Mouse (Mus musculus) thymus, postnatal 14 days (tissue): ENCODE data around the gene Ros1.

Experiments
- DNase-seq: peaks from one replicate; pipeline ENCODE4 v3.0.0; 2021

The Ros1 gene

DNA sequence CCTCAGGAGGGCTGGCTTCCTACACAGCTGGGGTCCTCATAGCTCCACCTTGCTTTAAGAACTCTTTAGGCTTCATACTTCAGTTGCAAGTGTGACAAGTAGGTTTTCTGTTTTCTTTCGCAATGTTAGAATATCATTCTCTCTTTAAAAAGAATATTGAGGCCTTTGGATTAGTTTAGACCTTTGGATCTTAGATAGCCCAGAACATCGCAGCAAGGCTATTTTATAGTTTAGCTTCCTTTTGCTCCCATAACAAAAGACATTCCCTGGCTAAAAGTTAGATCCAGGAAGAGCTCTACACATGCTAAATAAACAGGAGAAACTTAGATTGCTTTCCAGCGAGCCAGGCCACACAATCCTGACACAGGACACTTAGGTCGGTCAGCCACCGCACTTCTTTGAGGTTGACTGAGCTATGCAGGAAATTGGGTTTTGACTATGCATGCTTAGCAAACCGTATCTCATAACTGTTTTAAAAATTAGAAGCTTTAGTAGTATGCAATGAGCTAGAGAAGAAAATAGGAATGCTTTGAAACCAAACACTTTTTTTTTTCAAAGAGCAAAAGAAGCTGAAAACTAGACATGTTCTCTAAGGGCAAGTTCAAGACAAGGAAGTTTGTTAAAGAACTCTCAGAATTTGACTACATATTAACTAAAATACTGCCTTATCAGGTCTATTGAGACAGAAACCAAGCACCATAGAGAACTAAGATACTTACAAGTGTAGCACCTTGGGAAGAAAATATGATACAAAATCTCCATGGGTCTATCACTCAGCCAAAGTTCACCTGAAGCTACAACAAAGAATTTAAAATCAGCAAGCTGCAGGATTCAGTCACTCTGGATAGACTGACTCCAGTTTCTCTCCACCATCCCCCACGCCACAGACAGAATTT, at the start of gene Ros1:
Ros1 (minus strand) TSS at position 288 of the 896 bp plus-strand sequence.
- no peak for DNase-seq

DNA sequence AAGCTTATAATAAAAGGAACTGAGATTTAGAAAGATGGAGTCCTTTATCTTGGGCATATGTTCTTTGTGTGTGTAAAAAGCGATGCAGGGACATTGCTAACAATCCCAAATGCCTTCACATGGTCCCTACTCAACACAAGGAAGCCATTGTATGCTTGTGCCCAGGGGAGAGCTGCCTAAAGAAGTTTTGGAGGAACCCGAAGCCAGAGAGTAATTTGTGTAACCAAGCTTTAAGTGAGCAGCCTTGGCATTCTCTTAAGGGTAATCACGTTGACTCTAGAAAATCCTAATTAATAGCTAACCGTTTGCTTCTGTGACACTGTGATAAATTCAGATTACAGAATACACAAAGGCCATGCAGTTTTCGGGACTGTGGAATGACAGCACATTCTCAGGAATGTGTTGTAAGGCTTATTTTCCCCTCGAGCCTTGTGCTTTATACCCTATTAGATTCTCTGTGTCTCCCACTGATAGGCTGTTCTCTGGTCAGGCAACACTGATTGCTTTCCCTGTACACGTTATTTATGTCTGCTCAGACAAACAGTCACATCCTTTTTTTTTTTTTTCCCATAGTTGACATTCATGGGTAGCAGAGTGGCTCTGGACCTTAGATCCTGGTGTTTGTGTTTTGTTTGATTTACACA, 47.8 kb upstream of the Ros1 start:
- DNase-seq: no peak

DNA sequence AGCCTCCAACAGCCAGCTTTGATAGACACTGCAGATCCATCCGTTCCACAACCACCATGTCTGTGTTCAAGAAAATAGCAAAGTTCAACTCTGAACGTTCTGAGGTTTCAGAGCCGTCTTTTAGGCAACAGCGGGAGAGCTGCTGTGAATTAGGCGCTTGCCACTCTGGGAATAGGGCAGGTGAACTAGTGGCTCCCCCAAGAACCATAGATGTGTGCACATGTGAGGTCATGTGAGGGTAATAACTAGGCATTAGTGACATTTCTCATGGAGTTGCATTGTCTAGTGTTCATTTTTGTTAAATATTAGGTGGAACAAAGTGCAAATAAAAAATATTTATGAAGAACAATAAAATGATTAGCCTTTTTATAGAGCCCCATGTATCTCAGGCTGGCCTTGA, 47.0 kb upstream of the Ros1 start:
- DNase-seq: no peak

DNA sequence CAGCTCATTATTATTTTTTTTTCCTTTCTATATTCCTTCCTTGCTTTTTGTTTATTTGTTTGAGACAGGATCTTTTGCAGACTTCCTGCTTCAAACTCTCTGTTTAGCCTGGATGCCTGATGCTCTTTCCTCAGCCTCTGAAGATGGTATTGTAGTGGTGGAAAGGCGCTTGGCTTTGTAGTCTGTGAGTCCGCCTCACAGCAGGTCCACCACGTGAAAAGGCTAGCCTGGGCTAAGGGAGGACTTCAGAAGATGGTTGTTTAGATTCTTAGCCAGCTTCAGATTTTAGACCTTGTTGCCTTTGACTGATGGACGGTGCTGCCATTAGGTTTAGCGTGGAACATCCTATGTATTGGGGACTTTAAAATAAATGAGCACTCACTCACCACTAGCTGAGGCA, 40.4 kb upstream of the Ros1 start:
- DNase-seq: no peak

DNA sequence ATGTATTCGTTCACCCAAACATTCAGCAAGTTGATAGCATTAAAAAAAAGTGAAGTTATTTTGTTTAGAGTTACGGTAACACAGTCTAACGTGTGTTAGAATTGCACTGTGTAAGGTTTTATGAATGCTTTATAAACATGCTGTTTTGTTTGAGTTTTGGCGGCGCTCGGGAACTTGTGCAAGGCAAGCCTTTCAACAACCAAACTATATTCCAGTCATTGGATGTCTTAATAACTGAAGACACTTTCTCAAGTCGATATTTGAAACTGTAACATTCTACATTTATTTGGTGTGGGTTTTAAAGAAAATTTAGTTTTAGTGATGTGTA, 39.6 kb upstream of the Ros1 start:
- no peak for DNase-seq

DNA sequence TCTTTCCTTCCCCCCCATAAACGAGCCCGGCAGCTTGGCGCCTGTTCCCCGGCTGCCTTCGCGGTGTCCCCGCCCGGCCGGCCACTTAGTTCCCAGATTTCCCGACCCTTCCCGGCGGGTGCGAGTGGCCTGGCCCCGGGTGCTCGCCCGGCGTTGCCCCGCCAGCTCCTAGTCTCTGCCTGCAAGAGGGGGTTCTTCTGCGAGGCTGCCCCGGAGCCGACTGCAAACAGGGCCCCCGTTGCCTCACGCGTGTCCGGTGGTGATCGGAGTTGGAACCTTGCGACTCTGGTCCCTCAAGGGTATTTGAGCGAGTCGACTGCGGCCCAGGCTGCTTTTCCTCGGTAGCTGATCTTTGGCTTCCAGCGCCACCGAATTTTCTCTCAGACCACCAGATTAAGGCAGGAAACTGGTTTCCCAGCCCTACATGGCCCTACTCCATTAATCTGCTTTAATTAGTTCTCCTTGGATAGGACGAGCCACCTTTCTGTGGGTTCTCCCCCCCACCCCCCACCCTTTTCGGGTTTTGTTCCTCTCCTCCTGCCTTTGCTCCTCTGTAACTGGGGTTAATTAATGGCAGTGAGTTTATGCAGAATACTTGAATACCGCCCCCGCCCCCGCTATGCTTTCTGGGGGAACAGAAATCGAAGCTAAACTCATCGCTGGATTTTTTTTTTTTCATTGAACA, 39.1 kb upstream of the Ros1 start:
- no peak for DNase-seq

DNA sequence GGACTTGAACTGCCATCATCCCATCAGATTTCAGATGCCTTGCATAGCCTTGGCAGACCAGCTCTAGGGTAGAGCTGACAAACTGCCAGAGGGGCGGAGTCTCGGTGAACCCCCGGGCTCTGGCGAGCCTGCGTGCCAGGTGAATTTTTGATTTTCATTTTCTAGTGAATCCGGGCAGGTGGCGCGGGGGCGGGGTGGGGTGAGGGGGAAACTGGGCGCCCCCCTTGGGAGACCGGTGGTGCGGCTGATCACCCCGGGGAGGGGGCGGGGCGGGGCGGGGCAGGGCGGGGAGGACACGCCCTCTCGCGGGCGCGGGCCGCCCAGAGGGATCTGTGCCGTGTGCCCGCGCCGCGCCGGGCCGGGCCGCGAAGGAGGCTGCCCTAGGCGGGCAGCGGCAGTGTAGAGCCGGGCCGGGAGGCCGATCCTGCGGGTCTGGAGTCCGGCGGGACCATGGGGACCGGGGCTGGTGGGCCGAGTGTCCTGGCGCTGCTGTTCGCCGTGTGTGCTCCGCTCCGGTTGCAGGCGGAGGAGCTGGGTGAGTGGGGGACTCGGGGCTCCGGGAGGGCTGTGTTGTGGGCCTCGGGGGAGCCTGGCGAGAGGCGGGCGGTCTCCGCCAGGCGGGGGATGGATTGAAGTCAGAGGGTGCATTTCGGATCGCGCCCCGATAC, 38.4 kb upstream of the Ros1 start, which contains the start of gene Dcbld1:
Dcbld1 (plus strand) TSS at position 319 of the 668 bp plus-strand sequence.
- peak; percentile 75 for DNase-seq

DNA sequence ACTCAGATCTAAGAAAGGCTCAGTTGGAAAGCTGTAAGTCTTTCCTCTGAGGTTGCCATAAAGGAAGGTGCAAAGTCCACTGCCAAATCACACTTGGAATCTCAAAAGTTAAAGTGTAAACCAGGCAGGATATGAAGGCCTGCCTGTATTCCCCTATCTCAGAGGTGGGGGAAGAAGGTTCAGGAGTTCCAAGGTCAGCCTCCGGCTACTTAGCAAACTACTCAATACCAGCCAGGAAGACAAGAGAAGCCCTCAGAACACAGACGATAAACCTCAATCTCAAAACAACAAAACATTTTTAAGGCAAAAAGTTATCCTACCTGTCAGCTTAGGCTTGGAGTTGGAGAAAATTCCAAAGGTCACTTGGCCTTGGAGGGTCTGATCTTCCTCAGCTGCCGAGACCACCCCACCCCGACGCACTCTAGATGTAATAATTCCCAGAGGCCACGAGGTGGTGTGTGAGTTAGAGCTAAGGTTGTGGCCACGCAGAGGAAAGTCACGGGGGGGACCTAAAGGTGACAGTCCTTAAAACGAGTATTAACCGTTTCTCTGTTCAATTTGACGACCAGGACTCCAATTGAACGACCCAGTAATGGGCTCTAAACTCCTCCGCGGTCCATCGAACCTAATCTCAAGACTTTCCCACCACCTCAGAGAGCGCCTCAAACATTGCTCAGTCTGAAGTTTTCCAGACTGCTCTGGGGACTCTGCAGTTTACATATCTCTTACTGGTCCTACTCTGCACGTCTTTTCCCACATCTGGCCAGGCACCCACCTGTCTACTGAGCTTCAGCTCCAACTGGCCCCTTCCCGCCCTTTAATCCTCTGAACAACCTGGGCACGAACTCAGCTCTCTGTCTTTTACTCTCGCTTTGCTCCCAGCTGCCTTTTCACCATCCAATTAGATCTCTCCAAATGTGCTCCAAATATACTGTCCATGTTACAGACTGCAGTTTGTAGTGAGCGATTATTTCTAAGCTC, 37.4 kb upstream of the Ros1 start:
- peak; percentile 43 for DNase-seq

DNA sequence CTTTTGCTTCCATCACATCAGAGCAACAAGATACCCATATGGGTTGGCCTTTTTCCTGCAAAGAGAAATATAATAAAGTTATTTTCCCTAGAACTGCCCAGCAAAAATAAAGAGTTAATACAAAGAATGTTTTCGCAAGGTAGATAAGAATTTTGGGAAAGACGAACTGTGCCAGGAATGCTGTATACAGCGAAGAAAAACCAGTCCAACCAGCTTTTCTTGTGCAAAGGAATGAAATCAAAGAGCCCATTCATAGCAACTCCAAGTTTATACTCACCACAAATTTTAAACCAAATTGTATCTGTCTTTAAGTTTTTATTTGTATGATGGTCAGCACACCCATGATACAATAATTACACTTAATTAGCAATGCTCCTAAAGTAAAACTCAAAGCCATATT, 24.6 kb upstream of the Ros1 start:
- DNase-seq: no peak

DNA sequence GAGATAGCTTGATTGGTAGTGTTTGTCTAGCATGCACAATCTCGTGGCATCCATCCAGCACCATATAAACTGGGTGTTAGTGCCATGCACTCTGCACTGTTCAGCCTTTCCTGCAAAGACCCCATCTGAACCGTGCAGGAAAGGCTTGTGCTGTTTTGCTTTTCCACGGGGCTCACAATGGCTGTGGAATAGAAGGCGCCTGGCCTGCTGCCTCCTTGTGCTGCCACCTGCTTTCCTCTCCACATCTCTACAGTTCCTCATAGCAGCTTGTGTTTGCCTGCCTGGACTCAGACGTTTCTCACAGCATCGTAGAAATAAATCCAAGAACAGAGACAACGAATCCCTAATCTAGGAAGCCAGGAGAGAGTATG, 22.5 kb upstream of the Ros1 start:
- DNase-seq: no peak

DNA sequence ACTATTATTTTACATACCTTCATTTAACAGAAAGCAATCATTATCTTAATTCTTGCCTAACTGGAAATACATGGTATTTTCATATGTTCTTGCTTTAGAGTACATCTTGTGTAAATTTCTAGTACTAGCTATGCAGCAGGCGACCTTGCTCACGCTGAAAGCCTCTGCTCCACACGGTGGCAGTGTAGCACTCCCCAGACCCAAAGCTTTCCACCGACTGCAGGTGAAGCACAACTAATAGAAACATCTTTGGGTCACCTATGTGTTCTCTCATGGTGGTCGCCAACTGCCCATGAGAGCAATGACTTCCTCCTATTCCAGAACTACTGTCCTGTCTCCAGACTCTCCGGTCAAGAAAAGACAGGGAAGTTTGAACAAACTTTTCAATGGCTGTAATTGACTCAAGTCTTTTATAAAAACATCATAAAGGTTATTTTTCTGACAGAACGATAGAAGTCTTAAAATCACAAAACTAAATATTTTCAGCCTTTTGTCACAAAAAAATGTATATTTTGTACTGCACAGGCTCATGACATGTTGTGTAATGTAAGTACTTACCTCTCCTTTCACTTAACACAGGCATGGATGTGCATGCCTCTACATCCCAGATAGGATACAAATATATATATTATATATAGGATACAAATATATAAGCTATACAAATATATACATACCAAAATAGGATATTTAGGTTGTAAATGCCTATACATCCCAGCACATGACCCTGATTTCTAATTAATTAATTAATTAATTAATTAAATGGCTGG, 21.9 kb upstream of the Ros1 start:
- DNase-seq: peak; percentile 31

DNA sequence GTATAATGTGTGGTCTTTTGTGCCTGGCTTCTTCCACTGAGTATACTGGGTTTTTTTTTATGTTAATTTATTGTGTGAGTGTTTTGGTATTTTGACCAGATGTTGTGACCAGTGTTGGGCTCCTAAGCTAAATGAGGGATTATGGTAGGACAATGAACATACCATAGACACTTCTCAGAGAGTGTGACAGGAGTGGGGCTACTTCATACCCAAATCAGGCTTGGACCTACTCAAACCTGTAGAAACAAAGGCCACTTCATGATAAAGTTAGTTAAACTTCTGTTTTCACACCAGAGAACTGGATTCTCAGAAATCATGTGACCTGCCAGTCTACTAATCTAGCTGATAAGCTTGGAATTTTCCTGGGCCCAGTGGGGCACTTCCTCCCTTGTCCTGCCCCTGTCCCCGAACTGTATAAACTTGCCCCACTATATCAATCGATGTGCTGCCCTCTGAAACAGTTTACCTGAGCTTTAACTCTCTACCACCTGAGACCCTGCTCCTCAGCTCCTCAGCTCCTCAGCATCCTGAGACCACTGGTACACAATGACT, 20.3 kb upstream of the Ros1 start:
- no peak for DNase-seq

DNA sequence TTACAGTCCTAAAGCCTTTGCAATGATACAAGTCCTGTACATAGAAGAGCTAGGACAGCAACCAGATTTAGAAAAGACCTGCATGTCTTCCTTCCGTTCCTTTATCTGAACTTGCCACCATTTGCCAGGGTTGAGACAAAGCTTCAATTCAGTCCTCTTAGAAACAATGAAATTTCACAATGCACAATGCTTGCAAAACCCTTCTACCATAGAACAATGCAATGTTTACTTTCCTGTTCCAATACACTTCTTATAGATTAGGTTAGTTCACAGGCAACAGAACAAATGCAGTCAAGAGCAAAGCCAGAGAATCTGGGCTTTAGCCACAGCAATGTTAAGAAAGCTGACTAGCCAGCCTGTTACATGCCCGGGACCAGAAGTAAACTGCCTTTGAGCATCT, 9.0 kb upstream of the Ros1 start:
- DNase-seq: no peak

DNA sequence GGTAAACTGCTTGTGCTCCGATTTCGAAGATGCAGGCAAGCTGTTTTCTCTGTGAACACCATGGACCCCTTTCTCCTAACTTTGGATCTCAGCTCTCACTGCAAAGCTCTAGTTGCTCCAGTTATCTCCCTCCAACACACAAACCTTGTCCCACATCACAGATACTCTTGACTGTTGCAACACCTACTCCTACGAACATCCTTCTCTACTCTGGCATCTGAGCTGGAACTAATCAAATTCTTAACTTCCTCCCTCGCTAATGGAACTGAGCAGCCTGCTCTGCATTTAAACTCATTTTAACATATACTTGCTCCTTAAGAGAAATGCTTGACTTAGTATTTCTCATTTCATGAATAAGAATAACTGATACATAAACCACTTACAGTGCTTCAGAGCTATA, 9.1 kb downstream of the Ros1 start:
- no peak for DNase-seq

DNA sequence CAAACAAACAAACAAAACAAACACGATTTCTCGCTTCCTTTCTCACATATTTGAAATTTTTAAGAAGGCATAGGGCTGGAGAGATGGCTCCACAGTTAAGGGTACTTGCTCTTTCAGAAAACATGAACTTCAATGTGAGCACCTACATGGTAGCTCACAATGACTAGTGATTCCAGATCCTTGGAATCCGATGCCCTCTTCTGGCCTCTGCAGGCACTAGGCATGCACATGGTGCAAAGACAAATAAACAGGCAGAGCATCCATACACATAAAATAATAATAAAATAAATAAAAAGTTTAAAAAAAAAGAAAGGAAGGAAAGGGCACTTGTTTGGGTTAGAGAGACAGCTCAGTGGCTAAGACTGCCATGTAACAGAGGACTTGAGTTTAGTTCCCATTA, 12.2 kb downstream of the Ros1 start:
- no peak for DNase-seq

DNA sequence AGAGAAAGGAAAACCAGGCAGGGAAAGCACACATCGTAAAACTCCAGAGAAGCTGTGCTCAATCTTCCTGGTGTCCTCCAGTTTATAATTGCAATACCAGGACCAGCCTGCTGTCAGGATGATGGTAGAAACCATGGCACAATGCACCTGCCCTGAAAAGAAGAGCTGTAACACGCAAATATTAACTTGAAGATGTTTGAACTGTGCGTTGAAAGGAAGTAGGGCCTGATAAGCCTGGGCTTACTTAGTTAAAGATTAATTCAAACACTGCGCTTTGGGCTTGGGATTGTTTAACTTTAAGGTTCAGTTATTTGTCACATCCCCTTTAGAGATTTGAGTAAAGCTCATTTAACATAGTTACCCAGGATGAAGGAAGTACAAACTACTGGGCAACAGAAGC, 20.7 kb downstream of the Ros1 start:
- no peak for DNase-seq

DNA sequence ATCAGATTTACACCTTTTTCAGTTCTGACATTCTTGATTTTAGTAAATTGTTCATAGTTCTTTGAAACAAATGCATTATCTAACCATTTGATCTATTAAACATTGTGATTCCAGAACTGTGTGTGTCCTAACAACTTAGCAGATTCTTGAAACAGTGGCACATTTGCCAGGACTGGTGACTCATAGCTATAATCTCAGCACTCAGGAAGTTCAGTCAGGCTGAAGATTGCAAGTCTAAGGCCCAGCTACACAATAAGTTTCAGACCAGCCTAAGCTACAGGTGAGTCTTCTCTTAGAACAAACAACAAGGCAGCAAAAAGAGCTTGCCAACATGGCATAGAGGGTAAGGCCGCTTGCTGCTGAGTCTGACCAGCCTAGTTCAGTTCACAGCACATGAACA, 24.6 kb downstream of the Ros1 start:
- no peak for DNase-seq

DNA sequence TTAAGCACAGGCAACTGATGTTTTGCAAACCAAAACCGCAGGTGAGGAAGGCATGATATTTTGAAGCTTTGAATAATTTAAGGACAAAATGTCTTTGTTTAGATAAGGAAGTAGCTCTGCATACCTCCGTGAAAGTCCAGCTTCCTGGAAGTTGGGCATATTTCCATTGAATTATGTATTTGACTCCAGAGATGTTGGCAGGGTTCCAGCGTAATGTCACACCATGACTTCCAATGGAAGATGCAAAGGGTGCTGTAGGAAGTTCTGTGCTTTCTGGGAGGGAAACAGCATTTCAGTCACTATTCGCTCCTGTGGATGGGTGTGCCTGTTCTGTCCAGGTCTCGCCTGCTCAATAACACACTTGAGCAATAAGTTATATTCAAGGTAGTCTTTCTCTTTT, 25.2 kb downstream of the Ros1 start:
- DNase-seq: no peak

DNA sequence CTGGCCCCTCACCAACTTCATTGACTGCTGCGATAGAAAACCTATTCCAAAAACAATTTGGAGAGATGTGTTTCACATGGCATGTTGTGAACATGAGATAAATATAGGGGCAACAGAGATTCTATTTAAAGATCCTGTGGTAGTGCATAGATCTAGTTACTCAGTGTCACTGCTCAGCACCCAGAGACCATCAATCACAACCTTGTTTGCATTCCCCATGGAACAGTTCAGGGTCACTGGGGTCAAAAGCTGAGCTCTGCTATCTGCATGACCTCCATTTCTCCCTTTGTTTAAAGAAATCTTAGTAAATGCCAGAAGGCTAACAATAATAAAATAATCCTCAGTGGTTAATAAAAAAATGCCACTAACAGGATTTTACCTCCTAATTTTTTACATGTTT, 29.7 kb downstream of the Ros1 start:
- no peak for DNase-seq

DNA sequence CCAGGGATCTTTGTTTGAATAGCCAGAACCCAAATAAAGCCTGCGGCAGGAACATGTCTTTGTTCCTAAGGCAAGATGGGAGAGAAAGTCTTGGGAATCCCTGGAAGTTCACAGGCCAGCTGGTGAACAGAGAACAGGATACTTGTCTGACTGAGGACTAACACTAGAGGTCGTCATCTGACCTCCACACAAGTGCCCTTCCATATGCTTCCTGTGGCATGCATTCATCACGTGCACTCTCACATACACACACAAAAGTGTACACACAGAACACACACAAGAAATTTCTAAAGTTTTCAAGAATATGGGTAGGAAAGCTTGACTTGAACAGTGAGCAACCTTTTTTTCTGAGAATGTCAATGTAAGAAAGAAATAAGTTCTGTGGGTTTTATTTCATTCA, 34.4 kb downstream of the Ros1 start:
- DNase-seq: no peak

DNA sequence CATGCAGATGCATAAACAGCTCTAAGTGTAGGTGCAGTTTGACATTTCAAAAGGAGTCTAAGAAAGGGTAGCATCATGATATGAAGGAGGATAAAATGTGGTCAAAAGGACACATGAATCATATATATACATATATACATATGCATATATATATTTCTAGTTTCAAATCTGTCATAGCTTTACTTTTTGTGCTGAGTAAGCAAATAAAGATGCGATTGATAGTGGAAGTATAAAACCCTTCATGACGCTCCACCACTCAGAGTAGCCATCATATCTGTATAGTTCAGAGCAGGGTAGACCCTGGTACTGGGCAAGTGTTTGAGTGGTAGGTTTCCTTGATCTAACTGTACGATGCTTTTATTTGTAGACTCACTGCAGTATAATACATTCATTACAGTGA, 35.3 kb downstream of the Ros1 start:
- DNase-seq: no peak
